Mouse (Mus musculus) heart, postnatal 0 days (tissue): ENCODE data around the gene 4931414P19Rik.
"Not testable (repeated sequence)": the region's sequence is repeated elsewhere in the genome, so short reads cannot be mapped to it uniquely, and the experiment has no call there.

Experiments used
- CTCF ChIP-seq: IDR thresholded peaks from 2 replicates; pipeline ENCODE4 v1.5.1; 2016; ENCODE audit warnings: antibody characterized with exemption, control low read depth, low read depth
- EP300 ChIP-seq: IDR thresholded peaks from 2 replicates; pipeline ENCODE4 v1.6.1; 2016; ENCODE audit warnings: antibody characterized with exemption, low read depth

- TF ChIP-seq CTCF, EP300: not testable (repeated sequence)
Measured at GRCm38 (mm10) chr14:54614130-54614529, 8.3 kb upstream of the 4931414P19Rik start.
